23 mouse cellular contexts compared by ENCODE assay signal in genomic region chr1:72379752-72380353, GRCm38 (mm10).
DNase-seq lines count a peak whose midpoint lies in the region; ATAC-seq lines count a peak whose summit lies in the region.
"Had no signal": no experiment of that assay in that cellular context is flagged by ENCODE, and none has a peak within 500 bp of the region (broad histone marks: within the 10 kb centered on the region; RNA-seq: fewer than 3 reads in every experiment).

No protein-coding gene starts in this region.

- no peak for ATAC-seq in heart, embryonic 12.5 days (ENCODE audit: insufficient number of reproducible peaks, low FRiP score)
- ATAC-seq in midbrain, embryonic 16.5 days: no peak
- ATAC-seq in midbrain, embryonic 11.5 days (ENCODE audit: low FRiP score): no peak
- ATAC-seq in forebrain, embryonic 16.5 days: peak; percentile 59
- ATAC-seq in neural tube, embryonic 15.5 days (ENCODE audit: low FRiP score): no peak; the same call in 1 of the 2 replicates
- ATAC-seq: intestine, embryonic 16.5 days; Patski had no signal

- 93% methylated on average over 11 of the region's 11 CpGs for WGBS in heart, embryonic 12.5 days
- WGBS in midbrain, embryonic 16.5 days: 85% methylated on average over 11 of the region's 11 CpGs
- WGBS in midbrain, embryonic 11.5 days: 97% methylated on average over 11 of the region's 11 CpGs
- 70% methylated on average over 11 of the region's 11 CpGs for WGBS in forebrain, embryonic 16.5 days
- 69% methylated on average over 11 of the region's 11 CpGs for WGBS in neural tube, embryonic 15.5 days

- H3K4me1 ChIP-seq in heart, embryonic 12.5 days (replicated peaks): no peaks in the 10 kb centered on the region
- H3K4me1 ChIP-seq in midbrain, embryonic 16.5 days (ENCODE audit: control insufficient read depth, insufficient read depth, low read length): no peaks in the 10 kb centered on the region
- no peaks in the 10 kb centered on the region for H3K4me1 ChIP-seq in midbrain, embryonic 11.5 days (ENCODE audit: control insufficient read depth, insufficient read depth, low read length)
- H3K4me1 ChIP-seq in forebrain, embryonic 16.5 days (replicated peaks; ENCODE audit: control insufficient read depth, insufficient read depth, low read length): no peaks in the 10 kb centered on the region; the same call in 1 of the 2 replicates
- H3K4me1 ChIP-seq in neural tube, embryonic 15.5 days: 0 out of 2 replicates have a peak, but pooled peaks cover 6% of the 10 kb centered on the region
- H3K4me1 ChIP-seq: embryonic facial prominence, embryonic 12.5 days; heart, embryonic 10.5 days had no signal

- H3K27ac ChIP-seq in heart, embryonic 12.5 days (ENCODE audit: poor library complexity, severe bottlenecking): no peak overlapping the region
- H3K27ac ChIP-seq in midbrain, embryonic 16.5 days (ENCODE audit: low read length): peak overlapping the region; percentile 50
- no peak overlapping the region for H3K27ac ChIP-seq in midbrain, embryonic 11.5 days (ENCODE audit: low read depth, low read length)
- peak overlapping the region; percentile 49; the same call in 1 of the 2 replicates for H3K27ac ChIP-seq in forebrain, embryonic 16.5 days (ENCODE audit: low read length)
- H3K27ac ChIP-seq in neural tube, embryonic 15.5 days (replicated peaks): peak overlapping the region; percentile 61
- H3K27ac ChIP-seq: embryonic facial prominence, embryonic 12.5 days; gastrocnemius, adult 2 months; heart, embryonic 10.5 days; limb, embryonic 15.5 days; liver, embryonic 14.5 days had no signal

- peak; percentile 46 for DNase-seq in heart, adult 11 months
- no peak for DNase-seq in midbrain, embryonic 11.5 days (ENCODE audit: low spot score, missing footprints)
- no peak for DNase-seq in spleen, postnatal 10 days (ENCODE audit: low spot score in 2 of 2)
- DNase-seq: cerebellum, adult 2 months; cerebellum, postnatal 25 days; gastrocnemius, adult 2 months; kidney, adult 9 months; kidney, postnatal 25 days; lung, embryonic 14.5 days; retina, postnatal 1 day; right cerebral cortex, postnatal 25 days; spleen, adult 18-20 months; thymus, postnatal 25 days had no signal

- H3K36me3 ChIP-seq in heart, embryonic 12.5 days: peaks cover 13% of the 10 kb centered on the region
- no peaks in the 10 kb centered on the region for H3K36me3 ChIP-seq in midbrain, embryonic 16.5 days (ENCODE audit: control insufficient read depth, insufficient read depth, low read length)
- no peaks in the 10 kb centered on the region for H3K36me3 ChIP-seq in midbrain, embryonic 11.5 days (ENCODE audit: control insufficient read depth, insufficient read depth, low read length)
- no peaks in the 10 kb centered on the region for H3K36me3 ChIP-seq in forebrain, embryonic 16.5 days (ENCODE audit: control insufficient read depth, insufficient read depth)
- no peaks in the 10 kb centered on the region for H3K36me3 ChIP-seq in neural tube, embryonic 15.5 days

- H3K4me2 ChIP-seq in heart, embryonic 12.5 days: no peak overlapping the region
- H3K4me2 ChIP-seq in midbrain, embryonic 16.5 days (ENCODE audit: low read length): no peak overlapping the region
- H3K4me2 ChIP-seq in midbrain, embryonic 11.5 days: no peak overlapping the region
- H3K4me2 ChIP-seq in forebrain, embryonic 16.5 days (ENCODE audit: low read length): no peak overlapping the region
- no peak overlapping the region for H3K4me2 ChIP-seq in neural tube, embryonic 15.5 days
- H3K4me2 ChIP-seq: embryonic facial prominence, embryonic 12.5 days; limb, embryonic 15.5 days; lung, embryonic 14.5 days had no signal

- no peak overlapping the region for H3K4me3 ChIP-seq in heart, embryonic 12.5 days
- no peak overlapping the region for H3K4me3 ChIP-seq in midbrain, embryonic 16.5 days (ENCODE audit: low read depth, low read length)
- no peak overlapping the region for H3K4me3 ChIP-seq in midbrain, embryonic 11.5 days (ENCODE audit: low read depth, low read length)
- H3K4me3 ChIP-seq in forebrain, embryonic 16.5 days (replicated peaks; ENCODE audit: low read length): no peak overlapping the region
- H3K4me3 ChIP-seq in neural tube, embryonic 15.5 days (replicated peaks): no peak overlapping the region
- H3K4me3 ChIP-seq: embryonic facial prominence, embryonic 12.5 days; gastrocnemius, adult 2 months; heart, embryonic 10.5 days; limb, embryonic 15.5 days had no signal

- no peak overlapping the region for H3K9ac ChIP-seq in heart, embryonic 12.5 days
- H3K9ac ChIP-seq in midbrain, embryonic 16.5 days (ENCODE audit: low read depth, low read length): no peak overlapping the region
- no peak overlapping the region for H3K9ac ChIP-seq in midbrain, embryonic 11.5 days (ENCODE audit: low read length)
- H3K9ac ChIP-seq in forebrain, embryonic 16.5 days (replicated peaks; ENCODE audit: low read depth, low read length): no peak overlapping the region
- no peak overlapping the region for H3K9ac ChIP-seq in neural tube, embryonic 15.5 days (replicated peaks)
- H3K9ac ChIP-seq: embryonic facial prominence, embryonic 12.5 days; limb, embryonic 15.5 days; liver, embryonic 14.5 days; lung, embryonic 14.5 days had no signal

- H3K27me3 ChIP-seq in heart, embryonic 12.5 days (replicated peaks): no peaks in the 10 kb centered on the region
- H3K27me3 ChIP-seq in midbrain, embryonic 16.5 days (ENCODE audit: control insufficient read depth, insufficient read depth, low read depth, low read length): no peaks in the 10 kb centered on the region
- no peaks in the 10 kb centered on the region for H3K27me3 ChIP-seq in midbrain, embryonic 11.5 days (ENCODE audit: control insufficient read depth, insufficient read depth, low read length)
- H3K27me3 ChIP-seq in forebrain, embryonic 16.5 days (replicated peaks; ENCODE audit: control insufficient read depth, insufficient read depth, low read length): no peaks in the 10 kb centered on the region
- no peaks in the 10 kb centered on the region for H3K27me3 ChIP-seq in neural tube, embryonic 15.5 days (replicated peaks)
- H3K27me3 ChIP-seq: embryonic facial prominence, embryonic 12.5 days; limb, embryonic 15.5 days; Patski had no signal

- no peaks in the 10 kb centered on the region for H3K9me3 ChIP-seq in heart, embryonic 12.5 days (replicated peaks)
- H3K9me3 ChIP-seq in midbrain, embryonic 16.5 days (replicated peaks; ENCODE audit: control insufficient read depth, low read length, poor library complexity, severe bottlenecking): no peaks in the 10 kb centered on the region
- H3K9me3 ChIP-seq in midbrain, embryonic 11.5 days (ENCODE audit: control insufficient read depth, low read length): no peaks in the 10 kb centered on the region
- no peaks in the 10 kb centered on the region for H3K9me3 ChIP-seq in forebrain, embryonic 16.5 days (ENCODE audit: control insufficient read depth, low read length)
- H3K9me3 ChIP-seq in neural tube, embryonic 15.5 days (replicated peaks): no peaks in the 10 kb centered on the region
- H3K9me3 ChIP-seq: embryonic facial prominence, embryonic 12.5 days; heart, embryonic 10.5 days; limb, embryonic 15.5 days had no signal

Comparison
In these comparisons a context has a peak if more than half of its experiments do, and no peak if none do; other contexts are left out.
1. H3K27ac ChIP-seq: peak in midbrain, embryonic 16.5 days (single experiment), forebrain, embryonic 16.5 days (single experiment) and neural tube, embryonic 15.5 days (single experiment); none in heart, embryonic 12.5 days (single experiment) and midbrain, embryonic 11.5 days (single experiment).